Mouse (Mus musculus): Measurements from ENCODE around the gene Rad51ap1. TPM values are rescaled to one million over a fixed set of nuclear protein-coding genes. Genes with fewer than 3 reads are reported as not detected.

Gene Rad51ap1
- total RNA-seq, 2 experiments from 2014 or later, result 18.5 to 19.7 TPM

Other genes with a start within 250 kb of the Rad51ap1 start
- 1 to 10 TPM; 7.3 to 7.6 TPM for gene Kcna6, start 198.9 kb downstream of the Rad51ap1 start, total RNA-seq (2021)
- 100 to 1,000 TPM; 176 to 196 TPM for gene Ndufa9, start 90.5 kb downstream of the Rad51ap1 start, total RNA-seq (2021)
- not detected for gene Akap3, start 86.5 kb downstream of the Rad51ap1 start, total RNA-seq (2021)
- gene Dyrk4, start 17.7 kb downstream of the Rad51ap1 start, total RNA-seq (2021), result not detected
- 10 to 100 TPM; 20.6 to 23.3 TPM for gene D6Wsu163e, start 375 bp upstream of the Rad51ap1 start, total RNA-seq (2021)
- under 1 TPM; 0.11 to 0.68 TPM for gene Fgf6, start 76.0 kb upstream of the Rad51ap1 start, total RNA-seq (2021)
- gene Fgf23, start 133.3 kb upstream of the Rad51ap1 start, total RNA-seq (2021), result not detected
- 10 to 100 TPM; 13.5 to 13.7 TPM for gene Tigar, start 170.0 kb upstream of the Rad51ap1 start, total RNA-seq (2021)
- gene Ccnd2, start 212.6 kb upstream of the Rad51ap1 start, total RNA-seq (2021), result 100 to 1,000 TPM; 267 to 278 TPM

Measured in adrenal gland, postnatal 4 days (tissue).